Mouse (Mus musculus) testis, adult 2 months (tissue): ENCODE measurements around the gene Catsper4. TPM values are rescaled to one million over a fixed set of nuclear protein-coding genes. Genes with fewer than 3 reads are reported as not detected.

ENCODE experiments used
- H3K27ac ChIP-seq: fragments of 200-500 bp; 2 replicates; pipeline ENCODE4 v1.5.1; 2012; ENCODE audit warnings: low read depth, low read length; ENCODE audit not compliant: control insufficient read depth, insufficient read depth
- H3K27me3 ChIP-seq: fragments of 200-500 bp; 2 replicates; pipeline ENCODE4 v1.6.1; 2012; ENCODE audit warnings: mild to moderate bottlenecking, low read length, moderate library complexity; ENCODE audit not compliant: control insufficient read depth, insufficient read depth
- H3K36me3 ChIP-seq: fragments of 200-500 bp; 2 replicates; pipeline ENCODE4 v1.6.1; 2012; ENCODE audit warnings: mild to moderate bottlenecking, low read length; ENCODE audit not compliant: control insufficient read depth, insufficient read depth
- H3K4me1 ChIP-seq: fragments of 200-500 bp; 2 replicates; pipeline ENCODE4 v1.6.1; 2012; ENCODE audit warnings: low read length; ENCODE audit not compliant: control insufficient read depth, insufficient read depth
- H3K4me3 ChIP-seq: fragments of 200-500 bp; 2 replicates; pipeline ENCODE4 v1.5.1; 2012; ENCODE audit warnings: low read depth, mild to moderate bottlenecking, low read length, moderate library complexity, mixed read lengths; ENCODE audit not compliant: control insufficient read depth
- CTCF ChIP-seq: fragments of 200-500 bp; IDR thresholded peaks from 2 replicates; pipeline ENCODE4 v1.5.1; 2012; ENCODE audit warnings: low read depth, mild to moderate bottlenecking, inconsistent platforms, low read length, moderate library complexity; ENCODE audit not compliant: control insufficient read depth, insufficient read depth, insufficient replicate concordance
- POLR2A ChIP-seq: fragments of 200-500 bp; IDR thresholded peaks from 2 replicates; pipeline ENCODE4 v1.6.1; 2012; ENCODE audit warnings: low read depth, mild to moderate bottlenecking, inconsistent platforms, low read length, moderate library complexity; ENCODE audit not compliant: control insufficient read depth
- polyA plus RNA-seq: library from polyadenylated mRNA; depleted of rRNA; stranded (reverse); fragments of >200 nt; gene quantifications from 2 replicates; pipeline ENCODE4 v1.2.3, GENCODE M21; 2012

The Catsper4 gene
- polyA plus RNA-seq, 1 experiment, result 126 TPM

DNA sequence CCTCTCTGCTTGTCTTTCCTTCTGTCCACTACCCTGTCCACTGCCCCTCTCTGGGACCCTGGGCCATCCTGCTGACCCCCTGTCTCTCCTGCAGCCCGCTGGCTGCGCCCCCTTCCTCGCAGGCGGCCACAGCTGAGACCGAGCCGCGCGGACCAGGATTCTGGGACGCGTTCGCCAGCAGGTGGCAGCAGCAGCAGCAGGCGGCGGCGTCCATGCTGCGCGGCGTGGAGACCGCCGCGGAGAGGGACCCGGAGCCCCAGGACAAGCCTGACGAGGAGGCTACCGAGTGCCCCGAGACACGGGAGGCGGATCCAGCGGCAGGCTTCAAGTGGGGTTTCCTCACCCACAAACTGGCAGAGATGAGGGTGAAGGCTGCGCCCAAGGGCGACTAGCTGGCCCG, 22.5 kb upstream of the Catsper4 start:
- Histone ChIP-seq H3K36me3 (no peaks in the 10 kb centered on the region), H3K27me3 (no peaks in the 10 kb centered on the region), H3K4me3 (peak overlapping the region; percentile 69), H3K4me1 (peaks cover 49% of the 10 kb centered on the region), H3K27ac (no peak overlapping the region)
- TF ChIP-seq CTCF, result peak; percentile 68
- TF ChIP-seq POLR2A, result no peak

DNA sequence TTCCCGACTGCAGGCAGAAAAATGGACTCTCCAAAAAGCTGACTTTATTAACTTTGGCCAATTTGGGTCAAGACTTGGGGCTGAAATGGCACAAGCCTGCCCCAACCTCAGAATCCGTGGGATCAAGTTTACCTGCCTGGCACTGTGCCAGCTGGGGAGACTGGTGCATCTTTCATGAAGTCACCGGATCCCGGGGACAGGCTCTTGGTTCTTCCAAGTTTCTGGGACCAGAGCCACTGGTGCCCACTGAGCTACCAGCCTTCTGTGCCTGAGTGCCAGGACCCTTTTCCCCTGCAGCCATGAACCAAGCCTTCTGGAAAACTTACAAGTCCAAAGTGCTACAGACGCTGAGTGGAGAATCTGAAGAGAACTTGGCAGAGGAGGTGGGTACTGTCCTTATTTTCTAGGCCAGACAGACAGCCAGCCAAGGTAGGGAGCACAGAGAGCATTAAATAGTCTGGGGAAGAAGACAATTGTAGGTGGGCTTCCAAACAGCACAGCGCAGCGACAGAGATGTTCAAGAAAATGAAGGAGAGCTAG, 19.6 kb upstream of the Catsper4 start, which contains the start of gene Gm30191:
Gene Gm30191 (plus strand): TSS at position 217 of the 540 bp plus-strand sequence.
- Histone ChIP-seq H3K36me3 (no peaks in the 10 kb centered on the region), H3K27me3 (no peaks in the 10 kb centered on the region), H3K27ac (peak within 1 kb of the TSS; percentile 76), H3K4me3 (peak within 1 kb of the TSS; percentile 99), H3K4me1 (peaks cover 42% of the 10 kb centered on the region)
- TF ChIP-seq CTCF (no peak), POLR2A (no peak)

DNA sequence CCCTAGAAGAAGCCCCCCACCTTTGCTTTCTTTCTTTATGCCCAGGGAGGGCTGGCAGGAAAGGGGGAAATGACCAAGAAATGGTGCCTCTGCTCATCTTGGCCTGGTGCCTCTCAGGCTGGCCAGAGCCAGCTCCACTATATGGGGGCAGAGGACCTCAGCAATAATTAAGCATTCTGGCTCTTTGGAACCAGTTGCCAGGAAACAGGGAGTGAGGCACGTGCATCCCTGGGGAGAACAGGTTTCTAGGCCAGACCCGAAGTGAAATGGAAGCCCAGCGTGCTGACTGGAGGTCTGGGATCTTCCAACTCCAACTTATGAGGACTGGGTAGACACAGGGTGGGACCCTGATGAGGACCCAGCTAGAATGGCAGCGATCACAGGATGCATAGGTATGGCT, 19.1 kb upstream of the Catsper4 start:
- no peaks in the 10 kb centered on the region for H3K36me3 ChIP-seq
- H3K4me3 ChIP-seq, result no peak overlapping the region
- H3K27me3 ChIP-seq, result no peaks in the 10 kb centered on the region
- no peak for TF ChIP-seq CTCF
- no peak for TF ChIP-seq POLR2A
- no peak overlapping the region for H3K27ac ChIP-seq
- peaks cover 37% of the 10 kb centered on the region for H3K4me1 ChIP-seq

DNA sequence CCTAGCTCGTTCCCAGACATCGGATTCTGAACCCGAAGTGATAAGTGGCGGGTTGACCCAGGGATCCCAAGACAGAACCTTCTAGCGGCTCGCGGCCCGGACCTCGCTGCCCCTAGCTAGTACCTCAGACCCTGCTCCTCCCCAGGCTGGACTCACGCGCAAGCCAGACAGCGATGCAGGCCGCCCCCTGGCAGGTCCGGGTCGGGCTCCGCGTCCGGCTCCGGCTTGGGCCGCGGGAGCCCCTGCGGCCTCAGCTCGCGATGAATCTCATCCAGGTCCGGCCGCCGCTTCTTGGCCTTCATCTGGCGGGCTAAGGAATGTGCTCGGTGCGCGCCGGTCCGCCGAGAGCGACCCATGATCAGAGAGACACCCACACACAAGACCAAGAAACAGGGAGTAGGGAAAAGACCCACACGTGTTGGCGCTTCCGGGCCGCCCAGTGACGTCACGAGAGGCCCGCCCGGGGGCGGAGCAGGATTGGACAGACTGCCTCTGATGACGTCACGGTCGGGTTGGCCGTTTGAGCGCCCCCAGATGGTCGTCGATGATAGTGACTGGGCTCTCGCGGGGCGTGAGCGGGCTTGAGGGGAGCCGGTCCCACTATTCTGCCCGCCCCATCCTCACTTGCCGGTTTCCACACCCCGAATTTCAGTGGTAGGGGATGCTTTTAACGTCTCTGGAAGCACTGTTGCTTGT, 18.1 kb upstream of the Catsper4 start, which contains the start of gene Zfp593:
Gene Zfp593 (minus strand): TSS at position 445 of the 696 bp plus-strand sequence.
- no peaks in the 10 kb centered on the region for H3K36me3 ChIP-seq
- TF ChIP-seq CTCF, result peak; percentile 82; the same call in 1 of the 2 replicates
- TF ChIP-seq POLR2A, result peak; percentile 70
- H3K4me3 ChIP-seq, result peak within 1 kb of the TSS; percentile 99
- peaks cover 28% of the 10 kb centered on the region for H3K4me1 ChIP-seq
- H3K27ac ChIP-seq, result peak within 1 kb of the TSS; percentile 76
- H3K27me3 ChIP-seq, result no peaks in the 10 kb centered on the region

DNA sequence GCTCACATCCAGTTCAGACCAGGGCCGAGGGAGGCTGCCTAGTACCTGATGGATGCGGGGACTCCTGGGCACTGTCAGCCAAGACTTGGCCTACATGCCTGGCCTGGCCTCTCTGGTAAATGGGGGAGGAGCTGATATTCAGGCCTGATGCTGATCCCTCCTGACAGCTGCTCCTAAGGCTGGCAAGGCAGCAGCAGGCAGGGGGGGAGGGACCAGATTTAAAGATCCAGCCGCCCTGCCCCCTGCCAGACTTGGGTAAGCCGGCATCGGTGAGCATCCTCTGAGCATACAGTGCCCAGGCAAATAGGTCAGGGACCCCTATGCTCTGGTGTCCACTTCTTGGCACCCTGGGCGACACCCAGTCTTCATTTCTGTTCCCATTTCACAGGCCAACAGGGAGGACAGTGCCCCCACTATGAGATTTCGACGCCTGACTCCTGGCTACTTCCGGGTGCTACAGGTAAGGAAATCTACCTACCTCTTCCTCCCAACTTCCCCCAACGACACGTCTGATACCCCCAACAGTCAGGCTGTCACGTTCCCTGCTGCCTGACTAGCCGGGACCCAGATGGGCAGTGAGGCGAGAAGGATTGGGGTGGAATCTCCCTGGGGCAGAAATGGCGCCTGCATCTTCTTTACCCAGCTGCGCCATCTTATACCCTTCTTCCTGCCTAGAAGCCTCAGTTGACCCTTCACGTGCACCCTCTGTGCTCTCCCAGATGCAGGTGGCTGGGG, 16.5 kb upstream of the Catsper4 start, which contains the start of gene E130218I03Rik:
Gene E130218I03Rik (plus strand): TSS at position 147 of the 735 bp plus-strand sequence.
- H3K36me3 ChIP-seq, result no peaks in the 10 kb centered on the region
- no peaks in the 10 kb centered on the region for H3K27me3 ChIP-seq
- peaks cover 19% of the 10 kb centered on the region for H3K4me1 ChIP-seq

DNA sequence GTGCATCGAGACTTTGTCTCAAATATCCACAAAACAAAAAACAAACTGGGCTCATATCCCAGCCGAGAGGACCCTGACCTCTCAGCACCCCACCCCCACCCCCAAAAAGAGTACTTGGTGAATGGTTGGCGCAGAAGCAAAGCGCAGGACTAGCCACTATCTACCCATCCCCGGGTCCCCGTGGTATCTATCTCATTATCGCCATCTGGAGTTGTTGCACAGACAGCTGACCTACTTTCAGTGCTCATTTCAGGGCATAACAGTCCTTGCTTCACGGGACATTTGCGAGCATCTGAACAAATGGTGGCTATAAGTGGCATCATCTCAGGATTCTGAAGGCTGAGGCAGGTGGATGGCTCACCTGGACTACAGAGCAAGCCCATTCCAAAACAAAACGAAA, 11.5 kb upstream of the Catsper4 start:
- H3K27ac ChIP-seq, result no peak overlapping the region
- no peaks in the 10 kb centered on the region for H3K27me3 ChIP-seq
- no peaks in the 10 kb centered on the region for H3K36me3 ChIP-seq
- H3K4me3 ChIP-seq, result no peak overlapping the region
- TF ChIP-seq POLR2A, result no peak
- TF ChIP-seq CTCF, result no peak
- H3K4me1 ChIP-seq, result peaks cover 11% of the 10 kb centered on the region

More for the DNA sequence above, 16.5 kb upstream of the Catsper4 start, which contains the start of gene E130218I03Rik:
- no peak within 1 kb of the TSS for H3K27ac ChIP-seq
- TF ChIP-seq CTCF (no peak), POLR2A (no peak)
- no peak within 1 kb of the TSS for H3K4me3 ChIP-seq

DNA sequence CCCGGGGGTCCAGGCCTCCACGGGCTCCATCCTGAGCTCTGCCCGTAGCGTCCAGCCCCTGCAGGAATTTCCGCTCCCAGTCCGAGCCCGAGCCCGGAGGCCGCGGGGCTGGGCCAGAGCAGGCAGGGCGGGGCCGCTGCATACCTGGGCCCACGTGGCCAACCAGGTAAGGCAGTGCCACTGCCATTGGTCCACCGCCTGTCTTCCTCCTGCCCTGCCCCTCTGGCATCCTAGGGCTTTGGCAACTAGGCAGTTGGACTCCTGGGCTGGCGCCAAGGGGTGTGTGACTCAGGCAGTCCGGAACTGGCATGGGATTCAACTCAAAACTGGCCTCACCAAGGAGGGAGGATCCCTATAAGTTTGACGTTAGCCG, 11.1 kb upstream of the Catsper4 start, which contains the start of gene Cnksr1:
Gene Cnksr1 (minus strand): TSS at position 121 of the 373 bp plus-strand sequence.
- no peak within 1 kb of the TSS for H3K27ac ChIP-seq
- peak within 1 kb of the TSS; percentile 4 for H3K4me3 ChIP-seq

More for the DNA sequence above, 11.1 kb upstream of the Catsper4 start, which contains the start of gene Cnksr1:
- no peaks in the 10 kb centered on the region for H3K27me3 ChIP-seq
- TF ChIP-seq POLR2A (no peak), CTCF (no peak)
- no peaks in the 10 kb centered on the region for H3K36me3 ChIP-seq
- peaks cover 11% of the 10 kb centered on the region for H3K4me1 ChIP-seq
